Mouse (Mus musculus): ENCODE results near the gene Trio. TPM values are rescaled to one million over a fixed set of nuclear protein-coding genes. Genes with fewer than 3 reads are reported as not detected.

Gene Trio
- polyA plus RNA-seq, 1 experiment from 2014 or later: 32.7 TPM

DNA sequence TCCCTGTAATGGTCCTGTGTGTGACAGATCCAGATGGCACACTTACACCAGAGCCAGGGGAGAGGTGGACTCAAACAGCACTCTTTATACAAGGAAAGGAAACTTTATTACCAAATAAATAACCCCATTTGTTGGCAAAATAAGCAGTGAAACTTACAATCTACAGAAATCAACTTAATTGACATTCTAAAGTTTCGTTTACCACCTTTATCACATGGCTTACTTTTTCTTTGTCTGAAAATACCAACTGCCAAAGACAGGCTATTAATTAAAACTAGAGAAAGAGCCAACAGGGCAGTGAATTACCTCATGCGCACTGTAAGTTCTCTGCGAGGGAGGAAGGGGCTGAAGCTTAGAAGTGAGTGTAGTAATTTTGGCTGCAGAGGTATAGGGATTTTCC lies 236.3 kb downstream of the Trio start:
- Histone ChIP-seq H3K27ac (no peak overlapping the region), H3K79me2 (ENCODE audit: inconsistent target) (no peaks in the 10 kb centered on the region), H3K4me3 (ENCODE audit: inconsistent target) (no peak overlapping the region), H3K36me3 (ENCODE audit: inconsistent target) (no peaks in the 10 kb centered on the region)
- WGBS (ENCODE audit: missing documents): 89% methylated on average over 3 of the region's 3 CpGs

DNA sequence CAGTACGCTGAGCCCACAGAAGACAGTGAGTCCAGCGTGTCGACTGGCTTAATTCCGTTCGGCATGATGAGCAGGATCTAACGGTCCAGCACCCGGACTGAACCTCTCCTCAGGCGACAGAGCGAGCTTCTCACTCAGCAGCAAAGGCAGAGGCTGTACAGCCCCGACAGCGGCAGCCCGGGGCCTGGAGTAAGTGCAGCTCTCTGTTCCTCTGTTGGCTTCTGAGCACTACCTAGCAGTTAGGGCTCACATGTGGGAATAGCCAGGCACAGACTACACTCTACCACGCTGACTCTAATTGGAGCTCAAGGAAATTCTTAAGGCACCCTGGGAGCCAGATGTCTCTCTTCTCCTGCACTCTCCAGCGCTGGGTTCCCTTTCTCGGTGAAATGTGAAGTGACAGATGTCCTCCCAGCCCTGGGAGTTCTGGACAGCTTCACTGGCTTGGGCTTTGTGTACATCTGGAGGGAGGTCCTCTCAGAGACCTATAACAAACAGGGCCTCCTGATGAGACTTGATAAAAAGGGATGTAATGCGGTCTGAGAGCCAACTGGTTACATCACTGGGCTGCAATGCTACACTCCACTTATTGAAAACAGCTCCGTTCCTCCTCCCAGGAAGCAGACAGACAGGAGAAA lies 237.4 kb downstream of the Trio start:
- no peaks in the 10 kb centered on the region for H3K36me3 ChIP-seq (ENCODE audit: inconsistent target)
- no peaks in the 10 kb centered on the region for H3K79me2 ChIP-seq (ENCODE audit: inconsistent target)
- no peak overlapping the region for H3K27ac ChIP-seq
- WGBS (ENCODE audit: missing documents): 95% methylated on average over 17 of the region's 17 CpGs
- H3K4me3 ChIP-seq (ENCODE audit: inconsistent target): no peak overlapping the region

DNA sequence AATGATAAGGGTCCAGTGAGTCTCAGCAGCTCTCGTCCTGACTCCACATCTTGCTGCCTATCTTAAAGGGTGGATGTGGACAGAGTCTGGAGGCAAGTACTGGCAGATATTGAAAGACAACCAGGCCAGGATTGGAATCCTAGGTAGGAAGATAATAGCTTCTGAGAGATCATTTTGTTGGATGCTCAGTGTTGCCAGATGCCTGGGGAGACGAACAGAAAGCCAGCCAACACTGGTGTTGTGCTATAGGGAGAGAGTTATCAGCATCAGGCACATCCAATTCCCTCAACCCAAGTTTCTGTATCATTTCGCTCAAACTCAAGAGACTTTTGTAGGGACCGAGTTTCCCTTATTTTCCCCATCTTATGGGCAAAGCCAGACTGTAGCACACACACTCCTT lies 238.5 kb downstream of the Trio start:
- WGBS (ENCODE audit: missing documents): 96% methylated on average over 4 of the region's 4 CpGs
- H3K79me2 ChIP-seq (ENCODE audit: inconsistent target): peaks cover under 1% of the 10 kb centered on the region; the same call in 1 of the 2 replicates
- H3K27ac ChIP-seq: no peak overlapping the region
- H3K36me3 ChIP-seq (ENCODE audit: inconsistent target): no peaks in the 10 kb centered on the region
- no peak overlapping the region for H3K4me3 ChIP-seq (ENCODE audit: inconsistent target)

DNA sequence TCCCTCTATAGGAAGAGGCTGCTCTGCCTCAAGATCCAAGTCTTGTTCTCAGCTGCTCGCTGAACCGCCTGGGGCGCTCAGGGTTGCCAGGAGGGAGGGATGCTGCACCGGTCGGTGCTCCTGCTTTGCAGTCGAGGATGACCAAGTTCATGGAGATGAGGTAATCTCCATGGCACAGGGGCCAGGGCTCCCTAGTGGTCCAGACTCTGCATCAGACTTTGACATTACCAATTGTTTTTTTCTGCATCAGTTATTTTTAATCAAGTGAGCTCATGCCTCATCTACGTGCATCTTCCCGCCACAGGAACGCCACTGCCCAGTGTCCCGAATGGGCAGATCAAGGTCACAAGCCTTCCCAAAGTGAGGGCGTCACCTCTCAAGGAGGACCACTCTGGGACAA lies 239.2 kb downstream of the Trio start:
- no peak overlapping the region for H3K27ac ChIP-seq
- no peaks in the 10 kb centered on the region for H3K36me3 ChIP-seq (ENCODE audit: inconsistent target)
- WGBS (ENCODE audit: missing documents): 94% methylated on average over 9 of the region's 11 CpGs
- H3K79me2 ChIP-seq (ENCODE audit: inconsistent target): peaks cover 7% of the 10 kb centered on the region
- H3K4me3 ChIP-seq (ENCODE audit: inconsistent target): no peak overlapping the region

- Histone ChIP-seq H3K79me2 (ENCODE audit: inconsistent target) (peaks cover 14% of the 10 kb centered on the region), H3K36me3 (ENCODE audit: inconsistent target) (no peaks in the 10 kb centered on the region), H3K27ac (no peak overlapping the region; the same call in 1 of the 2 replicates), H3K4me3 (ENCODE audit: inconsistent target) (no peak overlapping the region)
- 34% methylated on average over 12 of the region's 12 CpGs for WGBS (ENCODE audit: missing documents)
These were observed 240.2 kb downstream of the Trio start for GRCm38 (mm10) chr15:27785280-27786001.

DNA sequence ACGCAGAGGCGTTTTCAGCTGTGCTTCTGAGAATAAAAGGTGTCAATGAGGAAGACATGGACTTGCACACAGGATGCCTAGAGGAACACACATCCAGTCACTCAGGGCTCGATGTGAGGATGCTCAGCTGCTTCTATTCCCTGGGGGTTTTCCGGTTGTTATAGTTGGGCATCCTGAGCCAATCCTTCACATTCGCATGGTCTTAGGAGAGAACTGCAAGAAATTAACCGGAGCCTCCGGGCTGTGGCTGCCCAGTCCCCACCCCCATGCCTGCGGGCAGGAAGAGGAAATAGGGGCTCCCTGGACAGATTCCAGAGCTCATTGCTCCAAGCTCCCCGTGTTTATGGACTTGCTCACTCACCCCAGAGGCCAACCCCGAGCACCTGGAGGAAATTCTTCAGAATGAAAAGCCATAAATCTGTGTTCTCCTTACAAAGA lies 241.5 kb downstream of the Trio start:
- Histone ChIP-seq H3K36me3 (ENCODE audit: inconsistent target) (0 out of 2 replicates have a peak, but pooled peaks cover 4% of the 10 kb centered on the region), H3K79me2 (ENCODE audit: inconsistent target) (peaks cover 14% of the 10 kb centered on the region), H3K27ac (peak overlapping the region; percentile 91), H3K4me3 (ENCODE audit: inconsistent target) (peak overlapping the region; percentile 35)
- WGBS (ENCODE audit: missing documents): 1% methylated on average over 10 of the region's 10 CpGs

GRCm38 (mm10) chr15:27783541-27784125 lies 242.0 kb downstream of the Trio start:
- Histone ChIP-seq H3K4me3 (ENCODE audit: inconsistent target) (peak overlapping the region; percentile 35), H3K79me2 (ENCODE audit: inconsistent target) (peaks cover 14% of the 10 kb centered on the region), H3K27ac (peak overlapping the region; percentile 91), H3K36me3 (ENCODE audit: inconsistent target) (0 out of 2 replicates have a peak, but pooled peaks cover 4% of the 10 kb centered on the region)
- 1% methylated on average over 12 of the region's 12 CpGs for WGBS (ENCODE audit: missing documents)

GRCm38 (mm10) chr15:27783092-27783491 lies 242.6 kb downstream of the Trio start:
- Histone ChIP-seq H3K79me2 (ENCODE audit: inconsistent target) (peaks cover 14% of the 10 kb centered on the region), H3K27ac (peak overlapping the region; percentile 91), H3K4me3 (ENCODE audit: inconsistent target) (peak overlapping the region; percentile 35; the same call in 1 of the 2 replicates), H3K36me3 (ENCODE audit: inconsistent target) (0 out of 2 replicates have a peak, but pooled peaks cover 4% of the 10 kb centered on the region)
- 2% methylated on average over 8 of the region's 8 CpGs for WGBS (ENCODE audit: missing documents)

DNA sequence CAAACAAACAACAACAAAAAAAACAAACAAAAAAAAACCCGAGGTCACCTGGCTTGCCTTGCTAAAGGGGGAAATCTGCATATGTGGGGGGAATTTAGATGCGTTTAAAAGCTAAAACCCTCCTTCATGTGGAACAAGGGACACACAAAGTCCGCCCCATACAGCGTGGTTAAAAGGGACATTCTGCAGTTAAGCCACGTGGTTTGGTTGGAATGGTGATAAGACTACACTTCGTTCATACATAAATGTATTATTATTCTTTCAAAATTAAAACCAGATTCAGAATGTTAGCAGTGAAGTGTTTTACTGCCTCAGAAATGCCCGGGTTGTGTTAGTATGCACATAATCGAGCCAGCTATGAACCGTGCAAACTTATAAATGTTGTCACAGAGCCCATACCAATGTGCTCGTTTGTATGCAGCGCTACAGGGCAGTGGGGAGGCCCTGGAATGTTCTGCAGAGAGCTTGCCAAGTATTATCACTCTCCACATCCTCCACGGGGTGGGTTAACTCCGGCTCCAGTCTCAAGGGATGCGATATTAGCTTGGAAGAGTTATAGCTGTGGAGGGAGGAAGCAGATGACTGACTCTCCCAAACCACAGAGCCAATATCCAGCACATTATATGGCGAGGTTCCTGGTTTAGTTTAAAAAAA lies 243.1 kb downstream of the Trio start:
- Histone ChIP-seq H3K79me2 (ENCODE audit: inconsistent target) (peaks cover 14% of the 10 kb centered on the region), H3K27ac (peak overlapping the region; percentile 91), H3K36me3 (ENCODE audit: inconsistent target) (0 out of 2 replicates have a peak, but pooled peaks cover 4% of the 10 kb centered on the region), H3K4me3 (ENCODE audit: inconsistent target) (no peak overlapping the region)
- 59% methylated on average over 15 of the region's 15 CpGs for WGBS (ENCODE audit: missing documents)

DNA sequence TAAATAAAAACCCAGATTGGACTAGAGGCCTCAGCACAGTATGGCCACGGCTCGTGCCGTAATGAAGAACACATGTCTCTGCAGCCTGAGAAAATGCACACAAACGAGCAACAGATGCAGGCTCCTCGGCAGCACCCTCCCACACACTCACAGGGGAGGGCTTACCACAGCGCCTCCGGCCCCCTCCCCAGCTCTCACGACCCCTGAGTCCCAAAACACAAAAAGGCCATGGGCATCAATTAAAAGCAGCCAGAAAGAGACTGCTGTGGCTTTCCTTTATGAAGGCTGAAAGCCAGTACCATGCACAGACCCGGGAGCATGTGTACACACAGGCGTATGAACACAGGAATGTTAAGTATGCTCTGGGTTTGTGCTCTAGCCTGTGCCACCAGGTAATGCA lies 245.8 kb downstream of the Trio start:
- no peak overlapping the region for H3K27ac ChIP-seq
- WGBS (ENCODE audit: missing documents): 99% methylated on average over 7 of the region's 10 CpGs
- H3K79me2 ChIP-seq (ENCODE audit: inconsistent target): peaks cover 14% of the 10 kb centered on the region
- H3K36me3 ChIP-seq (ENCODE audit: inconsistent target): 0 out of 2 replicates have a peak, but pooled peaks cover 4% of the 10 kb centered on the region
- H3K4me3 ChIP-seq (ENCODE audit: inconsistent target): no peak overlapping the region

- peaks cover 14% of the 10 kb centered on the region for H3K79me2 ChIP-seq (ENCODE audit: inconsistent target)
- no peak overlapping the region for H3K27ac ChIP-seq
- 0 out of 2 replicates have a peak, but pooled peaks cover 4% of the 10 kb centered on the region for H3K36me3 ChIP-seq (ENCODE audit: inconsistent target)
- WGBS (ENCODE audit: missing documents): 96% methylated on average over 11 of the region's 11 CpGs
- no peak overlapping the region for H3K4me3 ChIP-seq (ENCODE audit: inconsistent target)
These were observed 246.2 kb downstream of the Trio start for GRCm38 (mm10) chr15:27779398-27779797.

GRCm38 (mm10) chr15:27778256-27778655 lies 247.4 kb downstream of the Trio start:
- Histone ChIP-seq H3K79me2 (ENCODE audit: inconsistent target) (peaks cover 14% of the 10 kb centered on the region), H3K4me3 (ENCODE audit: inconsistent target) (no peak overlapping the region), H3K36me3 (ENCODE audit: inconsistent target) (peaks cover 8% of the 10 kb centered on the region), H3K27ac (no peak overlapping the region)
- WGBS (ENCODE audit: missing documents): 75% methylated on average over 2 of the region's 3 CpGs

DNA sequence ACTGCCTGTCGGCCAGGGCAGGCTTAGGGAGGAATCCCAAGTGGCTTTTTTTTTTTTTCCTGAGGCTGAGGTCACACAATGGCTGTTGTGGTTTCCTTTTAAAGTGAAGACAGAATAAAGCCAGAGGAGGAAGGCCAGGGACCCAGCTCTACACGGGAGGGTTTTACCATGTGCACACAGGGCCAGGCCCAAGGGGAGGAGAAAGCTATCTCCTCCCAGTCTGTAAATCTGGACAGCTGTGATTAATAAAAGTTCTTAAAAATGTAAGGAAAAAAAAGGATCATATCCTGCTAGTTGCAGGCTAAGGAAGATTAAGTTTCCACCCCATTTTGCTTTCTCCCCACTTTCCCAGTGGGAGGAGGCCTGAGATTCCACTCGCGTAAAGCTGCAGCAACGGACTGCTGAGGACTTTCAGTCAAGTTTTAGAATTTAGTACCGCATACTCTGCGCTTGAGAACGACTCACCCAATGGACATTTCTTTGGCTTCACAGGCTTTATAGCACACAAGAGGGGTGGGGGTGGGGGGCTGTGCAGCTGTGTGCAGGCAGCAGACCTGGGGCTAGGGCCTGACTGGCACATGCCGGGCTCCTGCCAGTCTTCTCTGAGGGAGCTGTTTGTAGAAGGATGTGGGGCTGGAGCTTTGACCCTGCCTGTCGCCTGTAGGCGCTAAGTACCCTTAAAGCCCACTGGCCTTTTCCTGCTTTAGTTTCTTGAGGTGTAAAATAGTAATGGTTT lies 248.0 kb downstream of the Trio start:
- Histone ChIP-seq H3K27ac (no peak overlapping the region), H3K36me3 (ENCODE audit: inconsistent target) (peaks cover 15% of the 10 kb centered on the region), H3K79me2 (ENCODE audit: inconsistent target) (peaks cover 14% of the 10 kb centered on the region), H3K4me3 (ENCODE audit: inconsistent target) (no peak overlapping the region)
- WGBS (ENCODE audit: missing documents): 70% methylated on average over 10 of the region's 11 CpGs

GRCm38 (mm10) chr15:27774481-27774880 lies 251.2 kb downstream of the Trio start:
- H3K27ac ChIP-seq: no peak overlapping the region
- H3K4me3 ChIP-seq (ENCODE audit: inconsistent target): no peak overlapping the region
- peaks cover 44% of the 10 kb centered on the region for H3K36me3 ChIP-seq (ENCODE audit: inconsistent target)
- WGBS (ENCODE audit: missing documents): 78% methylated on average over 7 of the region's 7 CpGs
- no peaks in the 10 kb centered on the region for H3K79me2 ChIP-seq (ENCODE audit: inconsistent target)
